Mouse (Mus musculus) kidney, adult 2 months (tissue): ENCODE results near the gene Pacsin2. TPM values are rescaled to one million over a fixed set of nuclear protein-coding genes. Genes with fewer than 3 reads are reported as not detected.

ENCODE experiments used
- DNase-seq: peaks from one replicate; pipeline ENCODE4 v3.0.0; 2021
- H3K27ac ChIP-seq: fragments of 200-500 bp; 2 replicates; pipeline ENCODE4 v1.5.1; 2012; ENCODE audit warnings: low read depth, low read length, control low read depth, inconsistent platforms; ENCODE audit not compliant: insufficient read depth
- H3K27me3 ChIP-seq: fragments of 200-500 bp; replicated peaks from 2 replicates; pipeline ENCODE4 v1.6.1; 2012; ENCODE audit warnings: mild to moderate bottlenecking, moderate library complexity, low read length, inconsistent platforms; ENCODE audit not compliant: control insufficient read depth, insufficient read depth
- H3K36me3 ChIP-seq: fragments of 200-500 bp; 2 replicates; pipeline ENCODE4 v1.6.1; 2012; ENCODE audit warnings: mild to moderate bottlenecking, moderate library complexity, low read length, inconsistent platforms; ENCODE audit not compliant: control insufficient read depth, insufficient read depth
- H3K4me1 ChIP-seq: fragments of 200-500 bp; 2 replicates; pipeline ENCODE4 v1.6.1; 2011; ENCODE audit warnings: low read length; ENCODE audit not compliant: control insufficient read depth, insufficient read depth
- H3K4me3 ChIP-seq: fragments of 200-500 bp; 2 replicates; pipeline ENCODE4 v1.5.1; 2011; ENCODE audit warnings: mild to moderate bottlenecking, low read depth, low read length, control low read depth; ENCODE audit not compliant: insufficient read depth
- CTCF ChIP-seq: fragments of 200-500 bp; conservative IDR thresholded peaks from 2 replicates; pipeline ENCODE4 v1.5.1; 2011; ENCODE audit warnings: low read depth, mild to moderate bottlenecking, control low read depth, low read length, moderate library complexity, mixed read lengths; ENCODE audit not compliant: insufficient read depth, insufficient read length
- POLR2A ChIP-seq: fragments of 200-500 bp; IDR thresholded peaks from one replicate; pipeline ENCODE4 v1.6.1; 2011; ENCODE audit warnings: low read depth, low read length, control low read depth
- WGBS: fragments of 180-500 bp; shearing (Covaris S2); methylation state at CpG from one replicate; pipeline ENCODE4 v1.1.7; 2018; 5-methylcytosine and 5-hydroxymethylcytosine counted together
- polyA plus RNA-seq: library from polyadenylated mRNA; depleted of rRNA; stranded (reverse); fragments of >200 nt; gene quantifications from 2 replicates; pipeline ENCODE4 v1.2.3, GENCODE M21; 2012

The Pacsin2 gene
- polyA plus RNA-seq, 1 experiment: 126 TPM

GRCm38 (mm10) chr15:83430419-83430818 is 34.0 kb downstream of the Pacsin2 start:
- H3K27ac ChIP-seq: peak overlapping the region; percentile 31
- peaks cover 50% of the 10 kb centered on the region for H3K4me1 ChIP-seq
- no peaks in the 10 kb centered on the region for H3K36me3 ChIP-seq
- no peak overlapping the region for H3K4me3 ChIP-seq
- no peak for TF ChIP-seq CTCF
- no peak for TF ChIP-seq POLR2A
- DNase-seq: no peak
- no peaks in the 10 kb centered on the region for H3K27me3 ChIP-seq
- 40% methylated on average over 7 of the region's 7 CpGs for WGBS

GRCm38 (mm10) chr15:83428586-83428985 is 35.8 kb downstream of the Pacsin2 start:
- no peak overlapping the region for H3K27ac ChIP-seq
- WGBS: 96% methylated on average over 1 of the region's 1 CpGs
- no peak for DNase-seq
- TF ChIP-seq POLR2A: no peak
- TF ChIP-seq CTCF: no peak
- no peaks in the 10 kb centered on the region for H3K36me3 ChIP-seq
- peaks cover 39% of the 10 kb centered on the region for H3K4me1 ChIP-seq
- H3K27me3 ChIP-seq: no peaks in the 10 kb centered on the region
- no peak overlapping the region for H3K4me3 ChIP-seq

GRCm38 (mm10) chr15:83427294-83428163 is 36.9 kb downstream of the Pacsin2 start:
- Histone ChIP-seq H3K36me3 (no peaks in the 10 kb centered on the region), H3K27ac (peak overlapping the region; percentile 62; the same call in 1 of the 2 replicates), H3K27me3 (no peaks in the 10 kb centered on the region), H3K4me3 (no peak overlapping the region), H3K4me1 (peaks cover 30% of the 10 kb centered on the region)
- TF ChIP-seq POLR2A: no peak
- TF ChIP-seq CTCF: peak; percentile 30; the same call in 1 of the 2 replicates
- DNase-seq: no peak
- 45% methylated on average over 9 of the region's 9 CpGs for WGBS

- DNase-seq: peak; percentile 52
- no peak overlapping the region for H3K4me3 ChIP-seq
- no peak for TF ChIP-seq CTCF
- TF ChIP-seq POLR2A: no peak
- H3K4me1 ChIP-seq: peaks cover 25% of the 10 kb centered on the region
- no peaks in the 10 kb centered on the region for H3K36me3 ChIP-seq
- H3K27ac ChIP-seq: peak overlapping the region; percentile 27; the same call in 1 of the 2 replicates
- 39% methylated on average over 5 of the region's 5 CpGs for WGBS
- H3K27me3 ChIP-seq: no peaks in the 10 kb centered on the region
Observed at GRCm38 (mm10) chr15:83425794-83426193, 38.6 kb downstream of the Pacsin2 start.

- WGBS: 66% methylated on average over 4 of the region's 4 CpGs
- no peak for TF ChIP-seq POLR2A
- no peak for TF ChIP-seq CTCF
- Histone ChIP-seq H3K36me3 (no peaks in the 10 kb centered on the region), H3K4me1 (peaks cover 22% of the 10 kb centered on the region), H3K27ac (peak overlapping the region; percentile 27; the same call in 1 of the 2 replicates), H3K4me3 (no peak overlapping the region), H3K27me3 (no peaks in the 10 kb centered on the region)
- no peak for DNase-seq
Observed at GRCm38 (mm10) chr15:83425277-83425676, 39.1 kb downstream of the Pacsin2 start.

- WGBS: 56% methylated on average over 5 of the region's 5 CpGs
- H3K27ac ChIP-seq: no peak overlapping the region
- peaks cover 25% of the 10 kb centered on the region for H3K4me1 ChIP-seq
- H3K4me3 ChIP-seq: no peak overlapping the region
- no peaks in the 10 kb centered on the region for H3K36me3 ChIP-seq
- no peaks in the 10 kb centered on the region for H3K27me3 ChIP-seq
- TF ChIP-seq POLR2A (no peak), CTCF (no peak)
- no peak for DNase-seq
Observed at GRCm38 (mm10) chr15:83423589-83424384, 40.6 kb downstream of the Pacsin2 start.
